Mouse (Mus musculus): ENCODE measurements around the gene Cnpy1. TPM values are rescaled to one million over a fixed set of nuclear protein-coding genes. Genes with fewer than 3 reads are reported as not detected.

The Cnpy1 gene
- total RNA-seq, 1 experiment from 2014 or later: not detected

GRCm38 (mm10) chr5:28169166-28169801, 76.3 kb downstream of the Cnpy1 start:
- ATAC-seq (ENCODE audit: extremely low read depth, insufficient number of reproducible peaks, low FRiP score, poor library complexity, severe bottlenecking): no peak

- no peak for ATAC-seq (ENCODE audit: extremely low read depth, insufficient number of reproducible peaks, low FRiP score, poor library complexity, severe bottlenecking)
These were observed 77.1 kb downstream of the Cnpy1 start for GRCm38 (mm10) chr5:28168253-28169165.

DNA sequence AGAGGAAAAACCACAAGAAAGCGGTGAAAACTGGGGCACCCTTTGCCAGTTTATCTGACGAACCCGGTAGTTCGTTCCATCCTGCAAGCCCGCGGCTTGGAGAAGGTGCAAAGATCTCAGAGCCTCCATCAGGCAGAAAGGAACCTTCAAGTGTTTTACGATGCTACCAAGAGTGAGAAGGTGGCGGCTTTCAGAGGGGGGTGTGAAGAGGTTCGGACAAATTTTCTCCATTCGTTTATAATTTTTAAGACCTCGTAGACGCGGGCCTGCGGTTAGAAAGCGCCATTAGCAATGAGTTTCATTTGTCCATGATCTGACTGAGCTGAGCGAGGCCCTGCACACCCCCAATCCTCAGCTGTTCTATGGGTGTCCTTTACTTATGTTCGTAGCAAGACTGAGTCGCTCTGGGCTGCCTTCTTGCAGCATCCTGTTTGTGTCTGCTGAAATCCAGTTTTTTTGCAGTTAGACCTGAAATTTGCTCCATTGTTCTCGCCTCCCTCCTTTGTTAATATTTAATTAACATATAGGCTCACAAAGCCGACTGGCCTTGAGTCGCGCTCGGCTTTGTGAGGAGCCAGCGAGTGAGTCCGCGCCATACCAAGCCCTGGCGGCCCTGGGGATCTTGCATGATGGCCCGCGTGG, 77.9 kb downstream of the Cnpy1 start:
- no peak for ATAC-seq (ENCODE audit: extremely low read depth, insufficient number of reproducible peaks, low FRiP score, poor library complexity, severe bottlenecking)

DNA sequence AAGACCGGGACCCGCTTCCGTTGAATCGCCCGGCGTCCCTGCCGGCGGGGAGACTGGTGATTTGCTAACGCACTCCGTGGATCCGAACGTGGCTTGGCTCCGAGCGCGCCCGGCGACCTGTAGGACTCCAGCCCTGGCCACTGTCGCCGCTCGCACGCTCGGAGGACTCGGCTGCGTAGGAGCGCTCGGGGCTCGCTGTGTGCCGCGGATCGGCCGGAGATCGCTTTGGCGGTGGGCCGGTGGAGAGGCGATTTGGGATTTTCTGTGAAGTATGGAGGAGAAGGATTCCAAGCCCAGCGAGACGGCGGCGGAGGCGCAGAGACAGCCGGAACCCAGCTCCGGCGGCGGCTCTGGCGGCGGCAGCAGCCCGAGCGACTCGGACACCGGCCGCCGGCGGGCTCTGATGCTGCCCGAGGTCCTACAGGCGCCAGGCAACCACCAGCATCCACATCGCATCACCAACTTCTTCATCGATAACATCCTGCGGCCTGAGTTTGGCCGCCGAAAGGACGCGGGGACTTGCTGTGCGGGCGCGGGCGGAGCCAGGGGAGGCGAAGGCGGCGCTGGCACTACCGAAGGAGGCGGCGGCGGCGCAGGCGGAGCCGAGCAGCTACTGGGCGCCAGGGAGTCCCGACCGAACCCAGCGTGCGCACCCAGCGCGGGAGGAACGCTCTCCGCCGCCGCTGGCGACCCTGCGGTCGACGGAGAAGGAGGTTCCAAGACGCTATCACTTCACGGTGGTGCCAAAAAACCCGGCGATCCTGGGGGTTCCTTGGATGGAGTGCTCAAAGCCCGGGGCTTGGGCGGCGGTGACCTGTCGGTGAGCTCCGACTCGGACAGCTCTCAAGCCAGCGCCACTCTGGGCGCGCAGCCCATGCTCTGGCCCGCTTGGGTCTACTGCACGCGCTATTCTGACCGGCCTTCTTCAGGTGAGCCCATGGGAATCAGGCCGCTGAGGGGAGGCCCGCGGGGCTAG, 79.1 kb downstream of the Cnpy1 start:
- ATAC-seq (ENCODE audit: extremely low read depth, insufficient number of reproducible peaks, low FRiP score, poor library complexity, severe bottlenecking): no peak

DNA sequence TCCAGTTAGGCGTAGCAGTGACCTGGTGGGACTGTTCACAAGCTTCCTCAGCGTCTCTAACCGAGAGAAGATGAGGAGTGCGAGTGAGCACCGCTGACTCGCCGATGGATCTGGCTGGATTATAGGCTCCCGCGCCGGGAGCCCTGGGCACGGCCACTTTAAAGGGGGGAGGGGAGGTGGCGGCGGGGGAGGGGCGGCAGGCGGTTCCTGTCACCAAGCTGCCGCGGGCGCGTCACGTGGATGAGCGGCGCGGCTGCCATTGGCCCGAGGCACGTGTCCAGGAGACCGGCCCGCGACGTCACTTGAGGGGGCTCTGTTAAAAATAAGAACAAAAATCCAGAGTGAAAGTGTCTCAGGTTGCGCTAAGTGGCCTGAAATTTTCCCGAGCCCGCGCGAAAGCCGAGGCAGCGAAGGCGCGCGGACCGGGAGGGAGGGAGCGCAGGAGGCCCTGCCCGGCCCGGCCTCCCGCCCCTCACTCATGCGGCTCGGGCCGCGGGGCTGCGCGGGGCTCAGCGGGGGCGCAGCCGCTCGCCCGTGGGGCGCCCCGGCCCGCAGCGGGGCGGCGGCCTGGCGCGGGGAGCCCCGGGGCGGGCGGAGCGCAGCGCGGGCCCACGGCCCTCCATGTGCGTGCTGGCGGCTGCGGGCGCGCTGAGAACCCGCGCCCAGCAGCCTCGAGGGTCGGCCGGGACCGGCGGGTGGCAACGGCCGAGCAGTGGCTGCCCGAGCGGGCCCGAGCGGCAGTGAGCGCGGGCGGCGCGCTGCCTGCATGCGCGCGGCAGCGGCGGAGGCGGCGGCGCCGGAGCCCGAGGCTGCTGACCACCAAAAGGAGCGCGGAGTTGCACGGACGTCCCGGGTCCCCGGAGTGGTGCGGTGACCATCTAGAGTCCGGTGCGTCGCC, 80.0 kb downstream of the Cnpy1 start, which contains the start of gene En2:
Gene En2 (plus strand): TSS at position 337 of the 898 bp plus-strand sequence.
- no peak for ATAC-seq (ENCODE audit: extremely low read depth, insufficient number of reproducible peaks, low FRiP score, poor library complexity, severe bottlenecking)

DNA sequence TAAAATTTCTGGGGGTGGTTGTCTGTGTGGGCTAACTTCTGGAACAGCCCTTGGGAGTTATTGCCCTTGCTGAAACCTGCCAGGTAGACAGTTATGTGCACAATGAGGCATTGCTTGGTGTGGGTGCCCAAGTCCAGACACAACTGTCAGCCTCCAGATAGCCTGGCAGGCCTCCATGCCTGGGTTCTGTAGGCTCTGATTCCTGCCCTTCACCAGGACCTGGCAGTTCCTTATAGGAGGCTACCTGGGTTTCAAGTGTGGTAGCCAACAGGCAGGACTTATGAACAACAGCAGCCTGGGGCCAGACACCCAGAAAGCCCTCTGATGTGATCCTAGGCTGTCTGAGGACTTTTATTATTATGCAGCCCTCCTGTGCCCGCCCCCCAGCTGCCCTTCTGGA, 81.7 kb downstream of the Cnpy1 start:
- ATAC-seq (ENCODE audit: extremely low read depth, insufficient number of reproducible peaks, low FRiP score, poor library complexity, severe bottlenecking): no peak

DNA sequence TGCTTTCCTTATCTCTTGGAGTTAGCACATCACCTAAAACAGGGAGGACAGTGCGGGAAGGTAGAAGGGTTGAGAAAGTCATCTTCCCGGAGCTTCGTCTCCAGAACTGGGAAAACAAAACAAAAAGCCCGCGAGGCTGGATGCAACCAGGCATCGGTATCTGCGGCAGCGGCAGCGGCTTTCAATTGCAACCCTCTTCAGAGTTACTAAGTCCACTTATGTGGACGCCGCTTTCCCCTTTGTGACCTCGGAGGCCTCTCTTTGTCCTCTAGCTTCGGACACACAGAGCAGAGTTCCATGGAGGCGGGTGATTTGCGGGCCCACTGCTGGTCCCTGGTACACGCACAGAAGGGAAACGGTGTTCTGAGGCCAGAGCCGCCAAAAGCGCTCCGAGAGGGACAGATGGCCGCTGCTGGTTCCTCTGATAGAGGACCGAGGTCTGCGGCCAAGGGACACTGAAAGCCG, 83.6 kb downstream of the Cnpy1 start:
- ATAC-seq (ENCODE audit: extremely low read depth, insufficient number of reproducible peaks, low FRiP score, poor library complexity, severe bottlenecking): no peak

DNA sequence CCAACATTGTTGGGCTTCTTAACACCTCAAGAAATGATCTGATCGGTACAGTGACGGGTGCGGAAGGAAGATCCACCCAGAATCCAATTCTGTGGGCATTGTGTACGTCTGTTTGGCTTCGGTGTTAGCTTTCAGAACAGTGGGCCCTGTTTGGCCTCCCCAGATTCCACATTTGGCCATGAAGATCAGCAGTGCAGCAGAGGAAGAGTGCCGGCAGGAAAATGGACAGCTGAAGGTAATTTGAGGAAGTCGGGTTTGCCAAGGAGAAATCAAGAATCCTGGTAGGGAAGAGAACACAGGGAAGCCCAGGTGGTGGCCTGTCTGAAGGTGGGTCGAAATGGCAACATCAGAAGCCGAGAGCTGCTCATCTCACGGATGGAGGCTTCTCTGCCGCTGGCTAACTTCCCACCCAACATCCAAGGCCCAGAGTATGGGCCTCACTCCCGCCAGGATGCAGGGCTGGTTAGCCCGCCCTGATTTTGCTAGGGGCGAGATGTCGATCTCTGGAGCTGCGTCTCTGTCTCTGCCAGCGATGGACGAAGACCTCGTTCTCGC, 84.1 kb downstream of the Cnpy1 start:
- no peak for ATAC-seq (ENCODE audit: extremely low read depth, insufficient number of reproducible peaks, low FRiP score, poor library complexity, severe bottlenecking)

- no peak for ATAC-seq (ENCODE audit: extremely low read depth, insufficient number of reproducible peaks, low FRiP score, poor library complexity, severe bottlenecking)
These were observed 85.6 kb downstream of the Cnpy1 start for GRCm38 (mm10) chr5:28159891-28160470.

DNA sequence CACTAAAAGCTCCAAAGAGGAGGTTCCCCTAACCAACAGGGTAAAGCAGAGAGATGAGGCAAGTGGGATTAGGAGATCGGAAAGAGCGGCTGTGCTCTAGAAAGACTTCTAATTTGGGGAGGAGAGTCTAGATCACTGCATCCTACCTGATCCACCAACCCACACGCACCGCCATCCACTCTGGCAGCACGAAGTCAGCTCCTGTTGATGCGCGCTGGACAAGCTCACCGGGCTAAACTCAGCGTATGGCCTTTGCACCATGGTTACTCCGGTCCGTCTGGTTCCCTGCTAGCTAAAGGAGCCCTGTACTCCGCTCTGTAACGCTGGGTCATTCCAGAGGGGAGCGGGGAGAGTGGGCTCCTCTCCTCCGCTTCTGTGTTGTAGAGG, 86.5 kb downstream of the Cnpy1 start:
- no peak for ATAC-seq (ENCODE audit: extremely low read depth, insufficient number of reproducible peaks, low FRiP score, poor library complexity, severe bottlenecking)

DNA sequence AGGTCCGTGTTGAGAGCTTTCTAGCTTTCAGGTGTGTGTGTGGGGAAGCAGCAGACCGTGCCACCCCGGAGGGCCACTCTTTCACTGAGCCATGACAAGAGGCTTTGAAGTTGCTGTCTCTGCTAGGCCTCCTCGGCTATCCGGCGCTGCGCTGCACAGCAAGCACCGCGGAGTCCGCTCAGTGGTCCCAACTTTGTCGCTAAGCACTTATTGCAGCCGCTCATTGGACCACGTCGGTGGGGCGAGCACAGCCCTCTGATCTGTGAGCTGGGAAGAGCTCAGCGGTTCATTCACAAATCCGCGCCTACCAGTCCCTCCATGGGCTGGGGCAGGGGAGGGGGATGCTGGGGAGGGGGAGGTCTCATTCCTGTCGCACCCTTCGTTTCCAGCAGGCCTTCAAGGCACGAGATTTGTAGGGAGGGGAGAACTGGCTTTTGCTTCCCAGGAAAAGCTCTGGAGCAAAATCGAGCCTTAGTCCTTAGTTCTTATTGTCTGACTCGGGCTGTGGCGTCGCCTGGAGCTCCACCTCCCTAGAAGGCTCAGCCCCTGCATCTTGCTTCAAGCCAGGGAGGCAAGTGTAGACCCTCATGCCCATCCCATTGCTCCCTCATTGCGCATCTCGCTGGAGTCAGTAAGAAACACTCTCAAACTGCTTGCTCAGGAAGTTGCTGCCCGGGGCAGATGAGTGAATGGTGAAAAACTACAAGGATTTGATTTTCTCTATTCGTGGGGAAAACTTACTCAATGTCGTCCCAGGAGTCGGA, 87.1 kb downstream of the Cnpy1 start:
- no peak for ATAC-seq (ENCODE audit: extremely low read depth, insufficient number of reproducible peaks, low FRiP score, poor library complexity, severe bottlenecking)

GRCm38 (mm10) chr5:28157781-28158180, 87.8 kb downstream of the Cnpy1 start:
- ATAC-seq (ENCODE audit: extremely low read depth, insufficient number of reproducible peaks, low FRiP score, poor library complexity, severe bottlenecking): no peak

- no peak for ATAC-seq (ENCODE audit: extremely low read depth, insufficient number of reproducible peaks, low FRiP score, poor library complexity, severe bottlenecking)
These were observed 88.4 kb downstream of the Cnpy1 start for GRCm38 (mm10) chr5:28157044-28157730.
